Mouse (Mus musculus) forebrain, embryonic 10.5 days (tissue): ENCODE data around the gene Kcnh2. TPM values are rescaled to one million over a fixed set of nuclear protein-coding genes. Genes with fewer than 3 reads are reported as not detected.

ENCODE experiments used
- DNase-seq: peaks from one replicate; pipeline ENCODE4 v3.0.0-alpha.2; 2017; ENCODE audit warnings: low spot score; ENCODE audit errors: extremely low spot score
- H3K27ac ChIP-seq: fragments of 300-500 bp; sonication (generic); 2 replicates; pipeline ENCODE4 v1.5.1; 2016; ENCODE audit warnings: mild to moderate bottlenecking
- H3K27me3 ChIP-seq: fragments of 300-500 bp; sonication (generic); 2 replicates; pipeline ENCODE4 v1.6.1; 2016; ENCODE audit warnings: mild to moderate bottlenecking; ENCODE audit not compliant: poor library complexity, severe bottlenecking
- H3K36me3 ChIP-seq: fragments of 300-500 bp; sonication (generic); replicated peaks from 2 replicates; pipeline ENCODE4 v1.6.1; 2016; ENCODE audit warnings: mild to moderate bottlenecking, moderate library complexity
- H3K4me1 ChIP-seq: fragments of 300-500 bp; sonication (generic); 2 replicates; pipeline ENCODE4 v1.6.1; 2016
- H3K4me3 ChIP-seq: fragments of 300-500 bp; sonication (generic); 2 replicates; pipeline ENCODE4 v1.5.1; 2016; ENCODE audit warnings: mild to moderate bottlenecking, moderate library complexity
- H3K9me3 ChIP-seq: fragments of 300-500 bp; sonication (generic); 2 replicates; pipeline ENCODE4 v1.6.1; 2016; ENCODE audit warnings: mild to moderate bottlenecking, moderate library complexity
- WGBS: fragments of 180-500 bp; shearing (Covaris S2); methylation state at CpG from one replicate; pipeline ENCODE4 v1.1.7; 2016; 5-methylcytosine and 5-hydroxymethylcytosine counted together
- polyA plus RNA-seq: library from polyadenylated mRNA; unstranded; fragments of >200 nt; fragmentation: Nextera tagmentation; extraction: Ambion mirVana; gene quantifications from 2 replicates; pipeline ENCODE4 v1.2.1, GENCODE M21; 2016

Gene Kcnh2
- polyA plus RNA-seq, 1 experiment from 2014 or later: 17.8 TPM

DNA sequence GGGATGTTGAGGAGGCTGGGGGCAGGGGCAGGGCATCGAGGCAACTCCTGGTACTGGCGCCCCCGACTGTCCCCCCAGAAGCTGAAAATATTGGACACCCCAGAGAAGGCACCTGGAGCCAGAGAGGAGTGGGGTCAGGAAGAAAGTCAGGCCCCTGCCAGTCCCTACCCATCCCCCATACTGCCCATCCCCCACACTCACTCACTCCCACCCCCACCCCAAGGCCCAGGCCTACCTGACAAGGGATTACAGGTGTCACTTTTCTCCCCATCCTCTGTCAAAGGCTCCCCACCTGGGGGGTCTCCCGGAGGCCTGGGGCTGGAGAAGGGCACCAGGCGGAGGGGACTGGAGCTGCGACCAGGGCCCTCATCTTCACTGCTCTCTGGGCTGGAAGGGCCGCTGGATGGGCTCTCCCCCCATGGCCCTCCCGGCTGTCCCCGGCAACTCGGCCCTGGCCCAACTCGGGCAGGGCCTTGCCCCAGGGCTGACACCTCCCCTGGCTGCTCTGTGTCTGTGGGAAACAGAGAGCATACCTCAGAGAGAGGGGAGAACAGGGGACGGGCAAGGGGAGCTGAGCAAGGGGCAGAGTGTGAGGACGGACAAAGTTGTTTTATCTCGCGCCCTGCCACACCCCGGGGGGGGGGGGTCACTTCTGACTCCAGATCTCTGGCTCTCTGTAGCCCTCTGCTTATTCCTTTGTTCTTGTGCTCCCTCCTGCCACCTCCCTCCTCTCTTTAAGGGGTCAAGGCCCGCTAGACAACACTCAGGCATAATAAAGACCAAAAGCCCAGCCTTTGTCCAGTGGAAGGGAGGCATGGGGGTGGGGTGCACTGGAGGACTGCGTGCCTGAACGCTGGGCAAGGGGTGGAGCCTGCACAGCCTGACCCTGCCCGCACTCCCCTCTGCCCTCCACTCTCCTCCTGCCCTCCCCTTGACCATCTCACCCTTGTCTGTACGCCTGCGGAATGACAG lies 29.4 kb downstream of the Kcnh2 start:
- H3K27me3 ChIP-seq: peaks cover 49% of the 10 kb centered on the region
- H3K4me1 ChIP-seq: peaks cover 50% of the 10 kb centered on the region
- 3% methylated on average over 22 of the region's 22 CpGs for WGBS
- peaks cover 41% of the 10 kb centered on the region for H3K36me3 ChIP-seq
- peak overlapping the region; percentile 95 for H3K27ac ChIP-seq
- DNase-seq: peak; percentile 78
- peak overlapping the region; percentile 52 for H3K4me3 ChIP-seq
- no peaks in the 10 kb centered on the region; the same call in 1 of the 2 replicates for H3K9me3 ChIP-seq

DNA sequence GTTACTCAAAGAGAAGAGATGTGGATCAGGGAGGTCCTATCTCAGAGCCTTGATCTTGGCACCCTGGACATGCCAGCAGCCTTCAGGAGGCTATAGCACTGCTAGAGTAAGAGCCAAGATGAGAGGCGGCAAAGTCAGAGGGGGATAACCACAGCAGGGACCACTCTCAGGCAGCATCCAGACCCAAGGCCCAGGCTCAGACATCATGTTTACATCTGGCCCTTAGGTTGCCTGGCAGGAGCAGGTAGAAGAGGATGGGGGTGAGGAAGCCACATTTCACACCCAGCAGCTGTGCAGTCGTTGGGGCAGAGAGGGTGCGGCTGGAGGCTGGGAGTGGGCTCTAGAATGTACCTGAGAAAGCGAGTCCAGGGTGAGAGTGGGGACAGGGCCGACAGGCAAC lies 30.5 kb downstream of the Kcnh2 start:
- no peak for DNase-seq
- Histone ChIP-seq H3K36me3 (peaks cover 35% of the 10 kb centered on the region), H3K27me3 (peaks cover 38% of the 10 kb centered on the region), H3K27ac (peak overlapping the region; percentile 95), H3K4me3 (peak overlapping the region; percentile 52), H3K4me1 (peaks cover 50% of the 10 kb centered on the region), H3K9me3 (no peaks in the 10 kb centered on the region; the same call in 1 of the 2 replicates)
- 38% methylated on average over 5 of the region's 5 CpGs for WGBS

DNA sequence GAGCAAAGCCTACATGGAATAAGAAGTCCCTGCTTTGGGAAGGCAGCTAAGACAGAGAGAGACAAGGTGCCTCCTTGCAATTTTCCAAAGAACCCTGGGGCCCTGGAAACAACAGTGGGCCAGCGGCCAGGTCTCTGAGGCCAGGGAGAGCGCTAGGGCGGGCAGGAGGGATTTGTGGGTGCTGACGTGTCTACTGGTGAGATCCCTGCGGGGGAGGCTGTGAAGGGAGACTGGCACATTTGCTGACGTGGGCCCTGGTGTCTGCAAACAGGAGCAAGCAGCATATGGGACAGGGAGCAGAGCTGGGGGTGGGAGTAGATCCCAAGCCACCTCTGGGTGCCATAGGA lies 31.0 kb downstream of the Kcnh2 start:
- no peak for DNase-seq
- no peaks in the 10 kb centered on the region; the same call in 1 of the 2 replicates for H3K9me3 ChIP-seq

DNA sequence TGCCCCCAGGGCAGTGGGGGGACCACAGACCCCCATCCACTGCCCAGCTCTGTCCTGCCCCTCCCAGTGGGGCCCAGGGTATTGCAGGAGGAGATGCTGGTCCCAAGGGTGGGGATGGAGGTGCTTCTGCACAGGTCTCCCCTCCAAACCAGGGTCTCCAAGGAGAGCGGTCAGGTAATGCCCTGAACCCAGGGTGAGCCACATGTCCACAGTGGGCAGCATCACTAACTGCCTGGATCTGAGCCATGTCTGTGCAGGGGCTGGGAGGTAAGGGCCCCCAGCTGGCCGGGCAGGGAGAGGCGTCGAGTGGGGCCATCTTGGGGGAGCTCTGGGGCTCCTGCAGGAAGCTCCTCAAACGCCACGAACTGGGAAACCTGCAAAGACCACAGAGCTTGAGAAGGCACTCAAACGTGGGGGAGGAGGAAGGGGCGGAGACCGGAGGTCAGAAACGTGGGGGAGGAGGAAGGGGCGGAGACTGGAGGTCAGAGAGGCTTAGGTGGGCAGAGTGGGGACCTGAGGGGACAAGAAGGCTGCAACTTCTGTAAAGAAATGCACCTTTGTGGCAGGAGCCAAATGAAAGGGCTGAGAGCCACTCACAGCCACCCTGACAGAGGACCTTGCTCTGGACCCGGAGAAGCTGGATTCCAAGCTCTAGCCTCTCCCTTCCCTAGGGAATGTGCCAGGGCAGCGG lies 31.5 kb downstream of the Kcnh2 start:
- DNase-seq: peak; percentile 47
- H3K27ac ChIP-seq: peak overlapping the region; percentile 95

More for the DNA sequence above, 31.0 kb downstream of the Kcnh2 start:
- 29% methylated on average over 6 of the region's 6 CpGs for WGBS
- Histone ChIP-seq H3K36me3 (peaks cover 30% of the 10 kb centered on the region), H3K27me3 (peaks cover 34% of the 10 kb centered on the region), H3K27ac (peak overlapping the region; percentile 95), H3K4me1 (peaks cover 47% of the 10 kb centered on the region), H3K4me3 (peak overlapping the region; percentile 52)

DNA sequence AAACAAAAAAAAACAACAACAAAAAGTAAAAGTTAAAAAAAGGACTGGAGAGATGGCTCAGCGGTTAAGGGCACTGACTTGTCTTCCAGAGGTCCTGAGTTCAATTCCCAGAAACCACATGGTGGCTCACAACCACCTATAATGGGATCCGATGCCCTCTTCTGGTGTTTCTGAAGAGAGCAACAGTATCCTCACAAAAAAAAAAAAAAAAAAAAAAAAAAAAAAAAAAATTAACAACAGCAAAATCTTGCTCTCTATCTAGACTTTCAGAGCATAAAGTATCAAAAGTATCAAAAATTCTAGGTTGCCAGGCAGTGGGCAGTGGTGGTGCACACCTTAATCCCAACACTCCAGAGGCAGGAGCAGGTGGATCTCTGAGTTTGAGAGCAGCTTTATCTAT lies 42.2 kb downstream of the Kcnh2 start:
- Histone ChIP-seq H3K36me3 (0 out of 2 replicates have a peak, but pooled peaks cover 3% of the 10 kb centered on the region), H3K9me3 (peaks cover 11% of the 10 kb centered on the region; the same call in 1 of the 2 replicates), H3K27me3 (no peaks in the 10 kb centered on the region), H3K27ac (no peak overlapping the region), H3K4me3 (no peak overlapping the region), H3K4me1 (no peaks in the 10 kb centered on the region)
- DNase-seq: no peak
- 84% methylated on average over 2 of the region's 2 CpGs for WGBS

More for the DNA sequence above, 31.5 kb downstream of the Kcnh2 start:
- H3K4me3 ChIP-seq: peak overlapping the region; percentile 52
- H3K27me3 ChIP-seq: peaks cover 29% of the 10 kb centered on the region
- WGBS: 9% methylated on average over 13 of the region's 13 CpGs
- H3K36me3 ChIP-seq: peaks cover 25% of the 10 kb centered on the region
- H3K4me1 ChIP-seq: peaks cover 42% of the 10 kb centered on the region
- no peaks in the 10 kb centered on the region; the same call in 1 of the 2 replicates for H3K9me3 ChIP-seq

DNA sequence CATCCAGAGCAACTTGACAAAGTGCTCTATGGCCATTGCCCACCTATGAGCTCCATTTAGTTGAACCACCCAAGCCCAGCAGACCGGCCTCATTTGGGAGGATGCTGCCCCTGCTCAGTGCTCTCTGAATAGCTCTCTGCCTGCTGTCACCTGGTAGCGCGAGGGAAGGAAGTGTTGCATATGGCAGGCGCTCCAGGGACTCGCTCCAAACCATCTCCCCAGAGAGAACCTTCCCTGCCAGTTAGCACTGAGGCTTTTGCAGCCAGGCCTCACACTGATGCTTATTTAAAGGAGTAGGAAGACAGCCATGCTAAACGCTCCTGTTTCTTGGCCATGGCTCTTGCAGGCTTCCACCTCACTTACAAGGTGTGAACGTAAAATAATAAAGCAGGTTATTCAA lies 42.8 kb downstream of the Kcnh2 start:
- H3K36me3 ChIP-seq: no peaks in the 10 kb centered on the region
- peaks cover 5% of the 10 kb centered on the region; the same call in 1 of the 2 replicates for H3K9me3 ChIP-seq
- H3K4me3 ChIP-seq: no peak overlapping the region
- 89% methylated on average over 7 of the region's 7 CpGs for WGBS
- H3K4me1 ChIP-seq: no peaks in the 10 kb centered on the region
- no peaks in the 10 kb centered on the region for H3K27me3 ChIP-seq
- no peak for DNase-seq
- H3K27ac ChIP-seq: no peak overlapping the region

DNA sequence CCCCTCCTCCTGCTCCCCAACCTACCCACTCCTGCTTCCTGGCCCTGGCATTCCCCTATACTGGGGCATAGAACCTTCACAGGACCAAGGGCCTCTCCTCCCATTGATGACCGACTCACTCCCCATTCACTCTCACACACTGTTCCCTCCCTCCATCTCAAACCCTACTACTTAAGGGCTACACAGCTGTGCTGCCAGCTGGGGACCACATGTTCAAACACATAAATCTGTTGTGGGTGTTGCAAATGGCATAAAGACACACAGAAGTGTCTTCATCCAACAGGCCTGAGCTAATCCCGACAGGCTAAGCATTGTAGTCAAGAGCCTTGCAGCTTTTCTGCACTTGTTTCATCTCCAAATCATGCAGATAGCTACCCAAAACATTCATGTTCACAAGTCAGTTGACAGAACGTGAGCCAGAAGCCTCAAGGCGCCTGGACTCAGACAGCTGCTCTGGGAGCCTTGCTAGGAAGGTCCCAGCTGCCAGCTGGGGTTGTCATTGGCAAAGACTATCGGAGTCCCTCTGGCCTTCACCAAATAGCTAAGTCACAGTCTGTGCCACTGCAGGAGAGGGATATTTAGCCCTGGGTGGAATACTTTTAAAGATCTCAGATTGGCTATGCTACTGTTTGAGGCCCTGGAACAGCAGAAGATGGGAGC lies 44.2 kb downstream of the Kcnh2 start:
- Histone ChIP-seq H3K4me3 (no peak overlapping the region), H3K27ac (no peak overlapping the region), H3K36me3 (no peaks in the 10 kb centered on the region), H3K9me3 (peaks cover 4% of the 10 kb centered on the region; the same call in 1 of the 2 replicates), H3K4me1 (no peaks in the 10 kb centered on the region), H3K27me3 (no peaks in the 10 kb centered on the region)
- no peak for DNase-seq
- 77% methylated on average over 5 of the region's 5 CpGs for WGBS

DNA sequence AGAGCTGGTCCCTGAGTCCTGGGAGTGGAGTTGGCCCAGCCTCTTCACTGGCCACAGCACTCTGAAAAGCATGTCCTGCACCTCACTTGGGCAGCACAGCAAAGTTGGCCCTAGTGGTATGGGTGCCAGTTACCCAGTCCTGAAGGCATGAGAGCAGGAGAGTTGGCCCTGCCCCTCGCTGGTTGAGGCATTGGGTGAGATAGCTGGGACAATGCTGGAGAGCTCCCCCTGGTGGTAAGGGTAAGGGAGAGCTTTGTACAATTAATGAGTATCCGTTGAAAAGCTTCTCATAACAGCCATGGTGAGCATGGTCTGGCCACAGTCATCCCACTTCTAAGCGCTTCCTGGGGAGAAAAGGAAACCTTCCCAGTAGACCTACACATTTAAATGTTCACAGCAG lies 48.2 kb downstream of the Kcnh2 start:
- H3K4me3 ChIP-seq: no peak overlapping the region
- 66% methylated on average over 3 of the region's 3 CpGs for WGBS
- no peaks in the 10 kb centered on the region for H3K36me3 ChIP-seq
- DNase-seq: no peak
- no peak overlapping the region for H3K27ac ChIP-seq
- H3K27me3 ChIP-seq: no peaks in the 10 kb centered on the region
- peaks cover 4% of the 10 kb centered on the region; the same call in 1 of the 2 replicates for H3K9me3 ChIP-seq
- no peaks in the 10 kb centered on the region for H3K4me1 ChIP-seq

DNA sequence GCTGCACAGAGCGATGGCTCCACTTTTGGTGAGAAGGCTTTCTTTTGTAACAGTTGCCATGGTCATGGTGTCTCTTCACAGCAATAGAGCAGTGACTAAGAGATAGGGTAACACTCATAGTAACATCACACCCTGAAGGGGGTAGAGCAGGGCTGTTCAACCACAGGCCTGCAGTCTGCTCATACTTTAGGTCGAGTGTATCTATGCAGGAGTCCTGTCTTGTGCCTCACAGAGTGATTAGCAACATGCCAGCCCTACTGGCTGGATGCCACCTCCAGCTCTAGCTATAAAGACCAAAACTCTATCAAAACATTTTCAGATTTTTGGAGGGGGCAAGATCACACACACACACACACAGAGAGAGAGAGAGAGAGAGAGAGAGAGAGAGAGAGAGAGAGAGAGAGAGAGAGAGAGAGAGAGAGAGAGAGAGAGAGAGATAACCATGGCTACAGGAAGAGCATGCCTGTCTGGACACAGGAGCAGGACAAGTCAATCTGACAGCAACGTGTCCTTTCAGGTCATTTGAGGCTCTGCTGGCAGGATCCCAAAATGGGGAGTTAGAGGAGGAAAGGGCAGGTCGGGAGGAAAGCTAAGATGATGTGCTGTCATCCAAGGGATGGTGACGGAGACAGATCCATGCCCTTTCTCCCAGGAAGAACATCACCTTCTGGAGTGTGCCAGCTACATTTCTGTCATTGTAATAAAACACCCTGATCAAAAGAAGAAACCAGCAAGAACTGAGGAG lies 51.4 kb downstream of the Kcnh2 start:
- Histone ChIP-seq H3K4me3 (no peak overlapping the region), H3K27me3 (no peaks in the 10 kb centered on the region), H3K4me1 (no peaks in the 10 kb centered on the region), H3K36me3 (no peaks in the 10 kb centered on the region), H3K27ac (no peak overlapping the region), H3K9me3 (peaks cover 3% of the 10 kb centered on the region; the same call in 1 of the 2 replicates)
- 72% methylated on average over 5 of the region's 5 CpGs for whole genome bisulfite sequencing
- DNase-seq: no peak

DNA sequence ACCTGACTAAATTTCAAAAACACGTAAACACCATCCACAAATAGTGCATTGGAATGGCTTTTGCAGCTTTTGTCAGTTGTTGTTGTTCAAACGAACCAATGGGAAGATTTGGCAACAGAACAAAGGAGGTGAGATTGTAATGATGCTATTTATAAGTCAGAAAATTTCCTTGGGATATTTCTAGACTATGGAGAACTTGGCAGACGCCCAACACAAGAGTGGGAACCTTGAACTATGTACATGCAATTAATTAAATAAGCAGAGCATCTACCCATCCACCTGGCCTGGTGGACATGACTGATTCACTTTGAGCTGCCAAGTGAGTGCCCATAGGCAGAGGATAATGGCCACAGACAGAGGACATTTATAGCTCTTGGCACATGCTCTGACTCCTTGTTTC lies 59.5 kb downstream of the Kcnh2 start:
- Histone ChIP-seq H3K36me3 (no peaks in the 10 kb centered on the region), H3K9me3 (peaks cover 10% of the 10 kb centered on the region; the same call in 1 of the 2 replicates), H3K27ac (no peak overlapping the region), H3K4me1 (no peaks in the 10 kb centered on the region), H3K27me3 (no peaks in the 10 kb centered on the region), H3K4me3 (no peak overlapping the region)
- no peak for DNase-seq
- WGBS: 87% methylated on average over 3 of the region's 3 CpGs

DNA sequence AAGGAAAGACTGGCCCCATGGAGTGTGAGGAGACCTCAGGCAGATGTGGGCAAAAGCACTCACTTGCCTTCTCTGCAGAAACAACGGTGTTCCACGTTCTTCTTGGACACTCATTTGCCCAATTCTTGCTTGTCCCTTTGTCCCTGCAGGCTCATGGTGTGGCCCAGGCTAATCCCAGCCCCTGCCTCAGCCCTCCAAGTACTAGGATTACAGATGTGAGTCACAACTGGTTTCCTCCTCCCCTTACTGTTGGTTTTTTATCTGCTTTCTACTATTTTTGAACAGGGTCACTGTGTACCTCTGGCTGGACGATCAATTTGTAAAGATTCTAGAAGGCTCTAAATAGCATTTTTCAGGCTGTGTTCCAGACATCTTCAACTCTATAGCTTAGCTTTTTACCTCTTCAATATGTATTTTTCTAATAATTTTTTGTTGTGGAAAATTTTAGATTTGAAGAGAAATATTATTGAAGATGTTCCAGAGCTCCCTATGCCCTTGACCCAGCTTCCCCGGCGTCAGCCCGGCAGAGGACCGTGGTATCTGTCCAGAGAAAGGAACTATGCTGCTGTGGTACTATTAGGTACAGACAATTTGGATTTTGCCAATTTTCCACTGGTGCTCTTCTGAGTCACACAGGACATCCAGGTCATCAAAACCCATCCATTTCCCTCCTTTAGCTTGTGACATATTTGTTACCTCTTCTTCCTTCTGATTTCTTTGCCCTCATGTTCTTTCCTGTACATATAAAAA lies 65.0 kb downstream of the Kcnh2 start:
- Histone ChIP-seq H3K27me3 (no peaks in the 10 kb centered on the region), H3K36me3 (no peaks in the 10 kb centered on the region)
- 79% methylated on average over 7 of the region's 7 CpGs for WGBS

More for the DNA sequence above, 65.0 kb downstream of the Kcnh2 start:
- Histone ChIP-seq H3K4me1 (peaks cover 9% of the 10 kb centered on the region; the same call in 1 of the 2 replicates), H3K27ac (no peak overlapping the region), H3K4me3 (no peak overlapping the region), H3K9me3 (no peaks in the 10 kb centered on the region)
- no peak for DNase-seq
